Mouse (Mus musculus) gonadal fat pad, adult 2 months (tissue): ENCODE results near the gene Insl5. TPM values are rescaled to one million over a fixed set of nuclear protein-coding genes. Genes with fewer than 3 reads are reported as not detected.

Source experiments
- DNase-seq: peaks from one replicate; pipeline ENCODE4 v3.0.0-alpha.2; 2012; ENCODE audit warnings: low read depth
- polyA plus RNA-seq: library from polyadenylated mRNA; depleted of rRNA; stranded (reverse); fragments of >200 nt; gene quantifications from 2 replicates; pipeline ENCODE4 v1.2.3, GENCODE M21; 2012; rRNA removed

Insl5 gene
- not detected in 2 replicates for polyA plus RNA-seq

DNA sequence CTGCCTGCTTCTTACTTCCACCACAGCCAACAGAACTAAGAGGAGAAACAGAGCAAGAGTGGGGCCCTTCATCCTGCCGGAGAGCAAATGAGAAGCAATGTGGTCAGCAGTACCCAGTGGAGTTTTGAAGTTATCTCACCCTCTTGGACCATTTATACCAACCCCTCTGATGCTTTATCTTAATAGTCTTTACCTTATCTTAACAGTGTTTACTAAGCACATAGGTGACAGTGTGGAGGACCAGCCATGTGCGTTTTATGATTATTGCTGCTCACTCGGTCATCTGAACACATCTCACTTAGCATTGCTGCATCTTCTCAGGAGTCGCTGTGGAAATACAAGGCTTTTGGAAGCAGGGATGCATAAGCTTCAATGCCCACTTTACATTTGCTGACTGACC lies at the start of gene Insl5:
Gene Insl5 (minus strand): TSS at position 222 of the 400 bp plus-strand sequence.
- no peak for DNase-seq

DNA sequence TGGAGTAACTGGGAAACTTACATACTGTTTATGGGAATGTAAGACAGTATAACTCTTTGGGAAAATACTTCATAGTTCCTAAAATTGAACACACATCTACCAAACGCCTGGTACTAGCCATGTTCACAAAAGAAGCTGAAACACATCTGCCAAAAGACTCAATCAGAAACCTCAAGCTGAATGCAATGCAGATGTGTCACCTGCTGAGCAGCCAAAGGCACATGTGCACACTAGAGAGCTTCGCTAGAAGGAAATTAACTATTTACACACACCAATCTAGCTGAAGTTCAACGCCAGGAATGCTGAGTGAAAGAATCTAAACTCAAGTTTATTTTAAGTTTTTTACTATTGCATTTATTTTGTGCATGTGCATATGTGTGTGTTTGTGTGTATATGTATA lies 44.0 kb upstream of the Insl5 start:
- DNase-seq: no peak

DNA sequence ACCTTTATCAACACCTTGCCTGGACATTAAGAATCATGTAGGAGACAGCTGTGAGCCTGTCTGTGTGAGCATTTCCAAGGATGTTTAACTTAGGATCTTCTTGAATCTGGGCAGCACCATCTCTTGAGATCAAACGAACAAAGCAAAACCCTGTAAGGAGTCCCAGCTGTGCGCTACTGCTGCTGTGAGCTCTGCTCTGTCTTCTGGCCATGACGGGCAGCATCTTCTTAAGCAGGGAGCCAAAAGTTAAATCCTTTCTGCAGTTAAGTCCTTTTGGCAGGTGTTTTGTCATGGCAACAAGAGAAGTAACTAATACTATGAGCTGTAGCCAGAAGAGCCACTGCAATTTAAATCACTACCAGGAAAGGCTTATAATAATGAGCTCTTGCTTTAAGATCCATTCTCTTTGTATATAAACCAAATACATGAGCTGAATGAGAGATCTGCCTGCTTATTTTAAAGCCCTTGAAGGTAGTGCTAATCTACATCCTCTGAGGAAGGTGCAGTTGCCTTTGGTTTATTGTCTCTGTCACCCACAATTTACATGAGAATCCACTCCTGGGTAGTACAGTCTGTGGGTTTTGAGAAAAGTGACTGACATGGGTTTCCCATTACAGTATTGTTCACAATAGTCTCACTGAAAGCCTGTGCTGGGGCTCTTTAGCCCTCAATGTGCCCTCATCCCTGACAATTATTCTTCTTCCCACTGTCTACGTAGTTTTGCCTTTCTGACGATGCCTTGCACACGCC lies 41.4 kb upstream of the Insl5 start:
- DNase-seq: no peak

DNA sequence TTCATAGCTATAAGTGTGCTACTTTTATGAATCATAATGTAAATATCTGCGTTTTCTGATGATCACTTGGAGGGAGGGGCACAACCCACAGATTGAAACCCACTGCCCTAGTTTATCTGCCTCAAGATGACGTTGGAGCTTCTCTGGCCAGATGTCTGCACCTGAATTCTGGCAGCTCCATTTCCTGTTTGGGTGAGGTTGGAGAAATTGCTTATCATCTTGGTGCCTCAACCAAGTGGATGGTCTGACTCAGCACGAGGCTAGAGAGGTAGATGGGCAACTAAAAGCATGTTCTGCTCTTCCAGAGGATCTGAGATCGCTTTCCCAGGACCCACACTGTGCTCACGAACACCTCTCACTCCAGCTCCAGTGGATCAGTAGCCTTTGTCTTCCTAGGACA lies 38.3 kb upstream of the Insl5 start:
- DNase-seq: no peak

DNA sequence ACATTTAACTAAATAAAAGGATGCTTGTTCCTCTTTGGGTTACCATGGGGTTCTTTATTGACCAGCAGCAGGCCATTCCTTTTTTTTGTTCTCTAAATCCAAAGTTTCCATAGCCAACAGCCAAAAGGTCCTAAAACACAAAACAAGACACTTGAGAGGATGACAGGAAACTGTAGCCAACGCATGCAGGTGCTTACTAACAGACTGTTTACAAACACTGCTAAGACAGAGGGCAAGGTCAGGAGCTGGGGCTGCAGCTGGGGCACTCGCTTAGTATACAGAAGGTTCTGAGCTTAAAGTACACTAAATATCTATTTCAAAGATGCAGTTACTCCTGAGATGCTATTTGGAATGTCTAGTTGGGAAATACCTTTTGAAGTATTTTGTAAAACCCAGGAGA lies 37.8 kb upstream of the Insl5 start:
- no peak for DNase-seq

DNA sequence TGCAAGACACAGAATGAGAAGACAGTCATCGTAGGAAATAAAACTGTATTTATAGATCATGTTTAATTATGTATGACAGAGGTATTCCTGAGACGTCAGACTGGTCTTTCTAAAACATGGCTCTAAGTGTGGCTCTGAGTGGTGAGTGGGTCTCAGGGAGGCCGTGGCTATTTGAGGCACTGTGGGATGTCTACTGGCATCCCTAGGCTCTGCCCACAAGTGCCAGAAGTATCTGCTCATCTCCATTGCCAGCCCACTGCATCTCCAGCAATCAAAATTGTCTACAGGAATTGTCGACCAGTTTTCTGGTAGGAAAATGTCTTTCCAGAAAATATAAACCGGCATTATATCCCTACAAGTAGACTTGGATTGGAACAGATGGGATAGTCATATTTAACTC lies 30.3 kb upstream of the Insl5 start:
- no peak for DNase-seq

GRCm38 (mm10) chr4:103048046-103048445 lies 21.4 kb upstream of the Insl5 start:
- no peak for DNase-seq

DNA sequence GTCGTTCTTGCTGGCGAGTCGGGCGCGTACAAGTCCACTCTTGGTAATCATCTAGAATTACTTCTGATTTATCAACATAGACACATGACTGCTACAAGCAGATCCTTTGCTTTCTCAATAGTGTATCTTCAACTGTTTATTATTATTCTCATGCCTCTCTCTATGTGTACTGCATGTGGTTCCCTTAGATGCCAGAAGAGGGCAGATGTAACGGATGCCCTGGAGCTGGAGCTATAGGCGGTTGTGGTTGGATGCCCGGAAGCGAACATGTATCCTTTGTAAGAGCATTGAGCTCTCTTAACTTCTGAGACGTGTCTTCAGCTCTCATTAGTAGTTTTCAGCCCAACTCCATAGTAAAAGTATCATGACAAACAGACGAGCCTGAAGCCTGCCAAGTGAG lies 16.4 kb upstream of the Insl5 start:
- DNase-seq: no peak

- DNase-seq: no peak
Measured at GRCm38 (mm10) chr4:103039838-103040191, 13.2 kb upstream of the Insl5 start.

GRCm38 (mm10) chr4:103039103-103039837 lies 12.6 kb upstream of the Insl5 start:
- DNase-seq: no peak

DNA sequence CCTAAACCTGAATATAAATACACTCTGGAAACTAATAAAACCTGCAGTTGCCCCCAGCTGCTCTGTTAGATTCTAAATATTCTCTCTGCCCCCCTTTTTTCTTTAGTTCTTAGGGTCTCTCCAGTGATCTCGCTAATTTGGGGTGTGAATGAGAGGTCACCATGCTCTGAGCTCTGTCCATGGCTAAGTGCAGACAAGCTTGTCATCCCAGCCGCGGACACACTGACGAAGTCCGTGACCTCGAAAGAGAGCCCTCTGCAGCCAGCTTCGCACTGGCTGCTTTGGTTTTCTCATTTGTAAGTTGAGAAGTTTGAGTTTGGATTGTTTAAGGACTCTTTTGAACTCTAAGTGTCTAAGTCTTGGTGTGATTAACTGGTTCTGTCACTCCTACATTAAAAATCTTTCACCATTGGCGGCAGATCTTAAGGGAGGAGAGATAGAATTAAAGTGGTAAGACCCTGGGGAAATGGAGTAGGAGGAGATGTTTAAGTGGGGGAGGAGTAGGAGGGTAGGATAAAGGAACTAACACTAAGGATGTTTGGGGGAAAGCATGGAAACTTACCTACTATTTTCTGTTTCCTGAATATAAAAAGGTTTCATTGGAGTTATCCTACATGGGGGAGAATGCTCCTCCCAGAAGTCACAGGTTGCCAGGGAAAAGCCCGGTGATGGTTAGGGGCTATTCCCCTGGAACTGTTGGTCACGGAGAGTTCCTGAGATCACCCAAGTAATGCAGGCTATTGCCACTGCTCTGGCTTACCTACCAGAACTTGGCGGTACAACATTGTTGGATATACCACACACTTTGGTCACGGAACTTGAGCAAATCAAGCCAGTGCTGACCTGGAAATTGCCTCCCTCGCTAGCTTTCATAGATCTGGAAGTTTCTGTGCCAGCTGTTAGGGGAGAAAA lies 1.8 kb upstream of the Insl5 start:
- DNase-seq: no peak

DNA sequence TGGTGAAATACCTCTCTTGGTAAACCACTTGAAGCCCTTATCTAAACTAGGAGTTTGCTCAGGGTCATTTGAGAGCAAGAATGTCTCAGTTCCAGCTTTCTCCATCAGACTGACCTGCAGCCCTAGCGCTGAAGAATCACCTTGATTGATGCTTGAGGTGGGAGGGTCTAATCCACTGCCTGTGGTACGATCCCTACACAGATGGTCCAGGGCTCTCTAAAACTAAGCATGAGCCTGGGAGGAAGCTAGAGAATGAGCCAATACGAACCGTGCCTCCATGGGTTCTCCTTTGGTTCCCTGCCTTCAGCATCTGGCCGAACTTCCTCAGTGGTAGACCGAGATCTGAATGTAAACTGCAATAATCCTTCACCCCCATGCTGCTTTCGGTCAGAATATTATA lies 1.1 kb upstream of the Insl5 start:
- DNase-seq: no peak

- no peak for DNase-seq
Measured at GRCm38 (mm10) chr4:103013490-103013889, 13.2 kb downstream of the Insl5 start.

GRCm38 (mm10) chr4:103011823-103012222 lies 14.8 kb downstream of the Insl5 start:
- no peak for DNase-seq

GRCm38 (mm10) chr4:103010734-103011133 lies 15.9 kb downstream of the Insl5 start:
- DNase-seq: no peak

DNA sequence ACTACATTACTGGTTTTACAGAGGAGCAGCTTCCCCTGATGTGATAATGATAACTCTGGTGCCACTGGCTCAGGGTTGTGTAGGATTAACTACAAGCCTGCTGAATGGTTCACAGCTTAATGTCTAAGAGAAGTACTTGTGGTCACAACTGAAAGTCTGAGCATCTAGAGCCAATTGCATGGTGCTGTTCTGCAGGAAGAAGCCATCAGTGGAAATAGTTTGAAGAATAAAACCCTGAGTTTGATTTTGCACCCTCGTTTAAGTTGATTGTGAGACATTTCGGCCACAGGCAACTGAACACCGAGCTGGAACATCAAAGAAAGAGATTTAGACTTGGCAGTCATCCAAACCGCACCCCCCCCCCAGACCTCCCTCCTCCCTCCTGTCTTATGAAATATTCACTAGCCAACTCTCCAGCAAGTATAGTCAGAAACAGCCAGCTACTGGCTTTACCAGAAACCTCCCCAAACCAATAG lies 19.7 kb downstream of the Insl5 start:
- DNase-seq: no peak

- no peak for DNase-seq
Measured at GRCm38 (mm10) chr4:103006266-103006665, 20.4 kb downstream of the Insl5 start.

DNA sequence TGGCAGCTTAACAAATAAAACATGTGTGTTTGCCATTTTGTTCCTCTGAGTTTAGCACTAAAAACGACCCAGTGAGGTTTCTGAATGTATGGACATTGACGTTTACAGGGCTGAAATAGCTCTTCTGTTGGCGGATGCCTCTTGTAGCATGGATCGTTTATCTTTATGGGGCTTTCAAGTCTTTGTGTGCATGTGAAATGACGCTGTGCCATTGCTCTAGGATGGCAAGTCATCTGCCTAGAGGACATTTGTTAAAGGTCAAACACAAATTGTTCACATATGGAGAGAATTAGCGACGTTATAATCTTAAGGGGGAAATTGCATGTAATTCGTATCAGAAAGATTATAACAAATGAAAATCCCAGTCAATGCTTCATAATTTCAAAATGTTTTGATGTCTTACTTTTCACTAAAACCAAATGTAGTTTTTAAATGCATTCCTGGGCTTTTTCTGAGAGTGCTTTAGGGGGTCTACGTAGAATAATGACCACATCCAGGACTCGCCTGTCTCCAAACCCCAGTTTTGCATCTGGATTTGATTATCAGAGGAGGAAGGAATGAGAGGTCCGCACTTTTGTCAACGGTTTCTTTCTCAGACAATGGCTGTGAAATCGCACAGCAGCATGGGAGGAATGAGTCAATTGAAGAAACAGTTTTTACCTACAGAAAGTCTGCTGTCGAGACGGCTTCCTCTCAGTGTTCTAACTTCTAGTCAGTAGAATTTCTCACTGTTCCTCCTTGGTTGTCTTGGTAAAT lies 21.3 kb downstream of the Insl5 start:
- no peak for DNase-seq

GRCm38 (mm10) chr4:103004681-103005080 lies 22.0 kb downstream of the Insl5 start:
- no peak for DNase-seq

DNA sequence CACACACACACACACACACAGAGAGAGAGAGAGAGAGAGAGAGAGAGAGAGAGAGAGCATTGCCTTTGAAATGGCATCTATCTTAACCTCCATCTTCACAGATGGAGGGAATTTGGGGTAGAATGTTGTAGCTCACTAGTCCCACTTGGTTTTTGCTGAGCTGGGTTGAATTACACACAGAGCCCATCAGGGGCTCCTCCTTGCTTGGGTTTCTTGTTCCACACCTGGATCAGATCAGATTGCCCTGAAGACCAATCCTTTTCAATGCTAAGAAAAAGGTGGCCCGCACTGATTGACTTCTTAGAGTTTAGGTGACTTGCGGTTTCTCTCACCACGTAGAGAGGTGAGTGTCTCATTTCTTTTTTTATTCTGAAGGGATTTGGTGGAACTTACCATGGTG lies 35.0 kb downstream of the Insl5 start:
- DNase-seq: no peak

DNA sequence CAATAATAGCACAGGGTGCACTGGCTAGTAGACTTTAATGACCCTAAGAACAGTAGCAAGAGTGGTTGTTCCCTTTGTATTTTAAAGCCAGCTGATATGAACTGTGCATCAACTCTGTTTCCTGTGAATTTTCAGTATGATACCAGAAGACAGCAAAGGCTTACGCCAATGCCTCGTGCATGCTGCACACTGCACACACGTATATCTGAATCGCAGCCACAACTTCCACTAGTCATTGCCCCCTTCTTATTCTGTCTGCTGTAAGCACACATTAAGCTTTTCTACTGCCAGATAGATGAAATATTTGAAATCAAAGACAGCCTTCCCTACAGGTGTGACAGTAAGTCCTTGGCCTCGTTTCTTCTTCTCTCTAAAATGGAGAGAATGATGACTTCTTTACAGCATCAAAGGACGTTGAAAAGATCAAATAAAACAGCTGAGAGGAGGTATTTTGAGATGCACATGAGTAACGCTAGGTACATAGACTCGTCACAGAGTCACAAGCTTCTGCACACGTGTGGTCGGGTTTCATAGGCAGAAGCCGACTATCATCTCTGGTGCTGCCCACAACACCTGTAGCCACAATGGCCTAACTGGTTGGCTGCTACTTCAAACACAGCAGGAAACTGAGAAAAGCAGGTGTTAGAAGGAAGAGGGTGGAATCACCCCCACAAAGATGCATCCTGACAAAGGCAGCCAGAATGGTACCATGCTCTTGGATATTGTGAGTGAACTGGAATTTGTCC lies 35.9 kb downstream of the Insl5 start:
- no peak for DNase-seq
